Mouse (Mus musculus): ENCODE data around the gene Rnf217.
A peak's percentile ranks its signal among the peaks of the same experiment; 100 is the strongest.

Rnf217 gene

DNA sequence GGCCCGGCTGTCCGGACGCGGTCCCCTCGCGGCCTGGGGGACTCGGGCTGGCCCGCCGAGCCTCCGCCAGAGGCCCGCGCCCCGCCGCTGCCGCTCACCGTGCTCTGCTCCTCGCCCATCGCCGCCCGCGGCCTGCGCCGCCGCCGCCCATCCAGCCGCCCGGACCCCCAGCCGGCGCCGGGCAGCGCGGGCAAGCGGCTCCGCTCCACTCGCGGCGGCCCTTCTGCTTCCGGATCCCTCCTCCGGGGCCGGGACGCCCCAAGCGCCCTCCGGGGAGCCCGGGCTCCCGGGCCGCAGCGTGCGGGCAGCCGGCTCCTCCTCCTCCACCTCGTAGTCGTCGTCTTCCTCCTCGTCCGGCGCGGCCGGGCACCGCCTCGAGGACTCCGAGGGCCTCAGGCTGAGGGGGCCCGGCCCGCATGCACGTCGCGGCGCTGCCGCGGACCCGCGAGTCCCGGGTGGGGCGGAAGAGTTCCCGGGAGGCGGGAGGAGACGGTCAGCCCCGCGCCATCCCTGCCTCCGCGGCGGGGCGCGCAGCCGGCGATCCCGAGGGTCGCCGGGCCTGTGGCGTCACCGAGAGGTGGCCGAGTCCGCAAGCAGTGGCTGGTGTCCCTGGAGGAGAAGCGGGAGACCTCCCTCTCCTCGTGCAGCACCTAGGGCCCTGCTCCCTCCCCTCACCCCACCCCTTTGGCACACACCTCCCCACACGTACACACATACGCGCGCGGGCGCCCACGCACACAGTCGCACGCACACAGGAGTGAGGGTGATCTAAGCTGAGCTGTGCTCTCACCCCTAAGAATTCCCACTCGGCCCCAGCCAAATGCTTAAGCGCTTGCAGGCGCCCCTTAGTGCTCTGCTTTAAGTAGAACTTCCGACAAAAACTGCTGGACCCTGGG lies at the start of gene Rnf217:
Gene Rnf217 (minus strand): TSS at position 119 of the 896 bp plus-strand sequence.
- DNase-seq (ENCODE audit: low spot score in 2 of 2) = peak; percentile 44 to 60

DNA sequence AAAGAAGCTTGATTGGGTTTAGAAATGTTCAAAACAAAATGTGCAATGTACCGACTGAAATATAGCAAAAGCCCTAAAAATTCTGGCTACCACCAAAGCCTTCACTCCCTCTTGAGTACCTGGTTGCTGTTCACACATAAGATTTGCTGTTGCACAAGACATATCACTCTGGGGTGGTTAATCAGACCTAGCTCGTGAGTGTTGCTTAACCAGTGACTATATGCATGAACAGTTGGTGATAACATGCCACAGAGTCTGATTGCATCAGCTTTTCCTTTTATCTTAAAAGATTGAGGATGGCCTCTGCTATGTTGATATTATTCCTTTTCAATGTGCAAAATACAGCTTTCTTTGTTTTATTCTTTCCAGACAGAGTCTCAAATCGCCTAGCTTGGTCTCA lies 38.3 kb upstream of the Rnf217 start:
- DNase-seq (ENCODE audit: low spot score in 2 of 2) = no peak

DNA sequence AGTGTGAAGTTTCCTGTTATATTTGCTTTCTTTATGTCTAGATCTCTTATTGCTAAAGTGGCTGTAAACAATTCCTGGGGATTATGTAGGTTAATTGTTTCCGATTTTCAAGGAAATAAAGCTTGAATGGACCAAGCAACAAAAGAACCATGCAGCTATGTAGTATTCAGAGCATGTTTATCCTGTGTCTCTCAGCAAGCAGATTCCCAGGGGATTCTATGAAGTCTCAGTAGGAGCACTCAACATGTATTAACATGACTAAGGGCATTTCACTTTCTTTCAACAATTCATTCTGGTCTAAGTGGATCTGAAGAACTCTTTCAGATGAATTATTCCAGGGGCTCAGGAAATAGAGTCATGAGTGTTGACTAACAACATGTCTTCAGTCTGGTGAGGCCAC lies 37.1 kb upstream of the Rnf217 start:
- no peak for DNase-seq (ENCODE audit: low spot score in 2 of 2)

DNA sequence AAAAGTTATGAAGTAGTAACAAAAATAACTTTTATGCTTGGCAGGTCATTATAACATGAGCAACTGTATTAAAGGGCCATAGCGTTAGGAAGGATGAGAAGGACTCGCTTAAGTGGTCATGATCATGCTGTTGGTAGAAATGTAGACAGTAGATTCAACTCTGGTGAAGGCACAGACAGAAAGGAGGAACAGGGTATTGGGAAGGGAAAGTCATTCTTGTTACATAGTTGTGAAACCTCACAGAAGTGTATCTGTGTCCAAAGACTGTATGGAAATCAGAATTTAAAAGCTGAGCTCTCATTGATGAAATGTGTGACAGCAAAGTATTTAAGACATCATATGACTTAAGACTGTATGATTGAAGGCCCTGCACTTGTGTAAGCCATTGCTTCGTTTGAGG lies 26.1 kb upstream of the Rnf217 start:
- no peak for DNase-seq (ENCODE audit: low spot score in 2 of 2)

DNA sequence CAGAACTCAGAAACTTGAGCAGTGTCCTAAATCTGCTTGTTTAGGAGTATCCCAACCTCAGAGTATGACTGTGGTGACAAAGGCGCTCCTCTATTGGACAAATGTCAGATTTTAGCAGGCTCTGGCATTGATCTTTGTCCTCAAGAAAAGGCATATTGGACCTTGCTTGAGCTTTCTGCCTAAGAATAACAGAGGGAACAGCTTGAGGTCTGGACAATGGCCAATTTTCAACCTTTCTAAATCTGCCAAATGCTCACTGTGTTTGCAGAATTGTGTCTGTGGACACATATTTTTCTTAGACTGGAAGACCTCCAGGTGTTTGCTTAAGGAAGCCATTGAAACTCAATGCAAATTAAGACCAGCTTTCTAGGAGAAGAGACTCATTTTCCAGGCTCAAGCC lies 23.0 kb upstream of the Rnf217 start:
- DNase-seq (ENCODE audit: low spot score in 2 of 2) = peak in 1 of 2 experiments; percentile 23

DNA sequence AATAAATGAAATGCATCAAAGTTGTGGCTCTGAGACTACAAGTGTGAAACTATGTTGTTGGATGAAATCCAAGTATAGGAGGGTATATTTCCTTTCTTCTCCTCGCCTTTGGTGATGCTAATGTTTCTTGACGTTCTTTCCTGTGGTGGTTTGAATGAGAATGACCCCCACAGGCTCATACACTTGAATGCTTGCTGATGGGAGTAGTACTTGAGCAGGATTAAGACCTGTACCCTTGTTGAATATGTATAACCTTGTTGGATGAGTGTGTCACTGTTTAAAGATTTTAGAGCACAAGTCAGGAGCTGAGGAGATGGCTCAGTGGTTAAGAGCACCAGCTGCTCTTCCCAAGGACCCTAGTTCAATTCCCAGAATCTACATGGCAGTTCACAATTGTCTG lies 6.4 kb upstream of the Rnf217 start:
- no peak for DNase-seq (ENCODE audit: low spot score in 2 of 2)

DNA sequence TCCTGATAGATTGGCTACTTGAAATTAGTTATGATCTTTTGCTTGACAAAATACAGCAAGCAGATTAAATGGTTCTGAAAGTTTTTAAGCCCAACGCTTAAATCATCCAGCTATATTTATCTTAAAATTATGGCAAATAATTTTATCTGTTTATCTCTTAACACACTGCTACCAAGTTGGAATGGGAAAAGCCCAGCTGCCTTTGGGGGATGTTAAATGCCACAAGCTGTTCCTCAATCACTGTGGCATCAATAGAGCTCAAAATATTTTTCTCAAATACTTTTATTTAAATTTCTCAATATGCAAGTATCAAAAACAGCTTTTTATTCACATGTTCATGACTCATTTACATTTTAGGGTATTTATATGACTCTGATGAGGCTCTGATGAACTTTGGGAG lies 5.1 kb upstream of the Rnf217 start:
- no peak for DNase-seq (ENCODE audit: low spot score in 2 of 2)

DNA sequence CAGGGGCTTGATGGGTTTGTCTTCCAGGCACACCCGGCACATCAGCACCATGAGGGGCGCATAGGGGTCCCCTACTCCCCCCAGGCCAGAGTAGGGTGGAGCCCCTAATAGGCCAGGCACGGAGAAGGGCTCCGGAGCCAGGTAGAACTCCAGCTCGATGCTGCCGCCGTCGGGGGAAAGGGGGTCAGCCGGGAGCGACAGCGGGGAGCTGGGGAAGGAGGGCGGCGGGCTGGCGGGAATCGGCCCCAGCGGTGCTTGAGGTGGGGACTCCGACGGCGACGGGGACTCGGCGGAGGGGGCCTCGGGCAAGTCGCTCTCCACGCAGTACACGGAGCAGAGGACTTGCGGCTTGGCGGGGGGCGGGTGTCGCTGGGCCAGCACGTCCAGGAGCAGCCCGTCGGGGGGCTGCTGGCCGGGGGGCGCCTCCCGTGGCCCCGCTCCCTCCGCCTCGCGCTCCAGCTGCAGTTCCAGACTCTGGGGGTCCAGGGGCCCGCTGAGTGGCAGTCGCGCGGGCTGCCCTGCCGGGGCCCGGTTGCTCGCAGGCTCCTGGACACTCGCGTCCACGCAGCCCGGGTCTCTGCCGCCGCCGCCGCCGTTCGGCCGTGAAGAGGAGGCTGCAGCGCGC lies 431 bp downstream of the Rnf217 start:
- DNase-seq (ENCODE audit: low spot score in 2 of 2) = peak; percentile 24 to 50

DNA sequence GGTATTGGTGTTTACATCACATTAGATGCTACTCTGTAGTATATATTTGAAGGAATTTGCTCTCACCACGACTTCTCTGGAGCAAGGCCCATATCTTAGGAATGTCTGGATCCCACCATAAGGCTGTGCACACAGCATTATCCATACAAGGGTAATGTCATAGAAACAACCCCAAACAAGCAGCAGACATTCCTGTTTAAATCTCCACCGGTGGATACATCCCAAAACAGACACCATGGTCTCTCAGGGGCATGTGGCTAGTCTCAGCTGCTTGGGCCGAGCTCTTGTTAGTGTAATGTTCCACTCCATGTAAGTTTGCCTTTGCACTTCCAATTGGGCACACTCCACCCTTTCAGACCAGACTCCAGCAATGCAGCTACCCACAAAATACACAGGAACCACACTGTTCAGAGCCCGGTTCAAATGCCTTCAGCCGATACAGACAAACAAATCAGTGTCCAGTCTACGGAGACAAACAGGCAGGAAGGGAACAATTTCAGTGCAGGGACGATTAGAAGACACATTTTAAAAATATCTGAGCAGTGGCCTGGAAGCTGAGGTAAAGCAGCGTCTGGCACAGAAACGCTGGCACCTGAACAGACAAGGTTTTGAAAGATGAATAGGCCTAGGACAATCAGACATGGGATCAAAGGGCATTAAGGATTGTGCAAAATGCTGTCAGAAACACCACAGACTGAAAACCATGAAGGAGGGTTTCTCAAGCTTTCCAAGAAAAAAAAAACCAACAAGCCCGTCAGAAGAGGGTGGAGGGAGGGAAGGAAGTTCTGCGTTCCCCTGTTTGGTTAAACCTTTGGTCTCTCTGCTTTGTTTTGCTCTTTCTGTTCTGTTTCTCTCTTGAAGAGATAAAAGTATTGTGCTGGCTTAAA lies 1.8 kb downstream of the Rnf217 start:
- no peak for DNase-seq (ENCODE audit: low spot score in 2 of 2)

DNA sequence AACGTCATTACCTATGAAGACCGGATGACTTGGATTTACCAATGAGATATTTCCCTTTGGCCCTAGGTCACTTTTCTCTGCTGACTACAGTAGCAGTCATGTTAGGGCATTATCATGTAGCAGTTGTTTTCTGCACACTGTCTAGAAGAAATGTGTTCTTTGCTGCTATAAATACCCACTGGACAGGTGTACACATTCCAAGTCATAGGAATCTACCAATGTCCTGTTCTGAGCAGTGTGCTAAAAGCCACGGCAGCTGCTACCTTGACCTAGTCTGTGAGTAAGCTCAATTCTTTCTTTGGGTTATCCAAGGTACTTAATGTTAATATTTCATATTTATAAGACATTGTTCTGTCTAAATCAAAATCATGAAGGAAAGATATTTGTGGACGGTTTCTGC lies 5.1 kb downstream of the Rnf217 start:
- DNase-seq (ENCODE audit: low spot score in 2 of 2) = no peak

DNA sequence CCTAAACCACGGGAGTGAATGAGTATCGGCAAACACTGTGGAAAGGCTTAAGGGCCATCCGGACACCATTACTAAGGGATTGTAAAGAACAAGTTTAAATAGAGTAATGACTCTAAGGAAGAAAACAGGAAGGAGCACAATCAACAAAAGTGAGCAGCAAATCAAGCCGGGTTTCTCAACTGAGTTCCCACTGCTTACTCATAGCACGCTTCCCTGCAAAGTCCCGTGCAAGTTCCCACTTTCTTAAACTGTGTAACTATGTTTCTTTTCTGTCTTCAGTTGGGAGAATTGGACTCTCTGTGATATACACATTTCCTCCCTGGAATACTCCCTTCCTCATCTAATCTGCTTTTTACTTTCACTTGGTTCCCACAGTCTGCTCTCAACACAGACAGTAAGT lies 8.9 kb downstream of the Rnf217 start:
- no peak for DNase-seq (ENCODE audit: low spot score in 2 of 2)

DNA sequence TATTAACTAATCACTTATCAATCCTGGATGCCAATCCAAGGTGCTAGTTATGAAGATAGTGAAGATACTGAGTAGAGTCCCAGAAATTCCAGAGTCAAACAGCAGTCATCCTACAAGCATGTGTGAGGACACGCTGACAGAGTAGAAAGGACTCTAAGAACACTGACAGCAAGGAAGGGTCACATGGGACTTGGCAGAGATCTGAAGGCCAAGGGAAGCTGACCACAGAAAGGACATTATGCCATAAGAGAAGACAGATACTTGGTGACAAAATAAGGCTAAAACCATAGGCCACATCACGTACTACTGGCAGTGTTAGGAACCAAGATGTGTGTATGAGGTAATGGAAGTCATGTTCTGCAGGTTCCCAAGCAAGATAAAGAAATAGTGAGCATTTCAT lies 11.1 kb downstream of the Rnf217 start:
- no peak for DNase-seq (ENCODE audit: low spot score in 2 of 2)

DNA sequence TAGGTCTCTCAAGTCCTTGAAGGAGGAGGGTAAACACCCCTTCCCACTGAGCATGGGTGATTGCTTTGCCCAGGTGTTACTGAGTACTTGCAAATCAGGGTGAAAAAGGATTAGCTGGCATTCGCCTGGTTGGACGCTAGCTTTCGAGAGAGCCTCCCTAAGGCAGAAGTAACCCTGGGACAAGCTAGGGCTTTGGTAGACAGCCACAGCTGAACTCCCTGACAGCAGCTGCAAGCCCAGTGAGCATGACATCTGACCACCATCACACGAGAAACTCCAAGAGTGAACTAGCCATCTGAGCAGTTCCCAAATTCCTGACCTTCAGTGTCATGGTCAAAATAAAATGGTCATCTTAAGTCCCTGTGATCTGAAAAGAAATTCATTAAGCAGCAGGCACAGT lies 12.2 kb downstream of the Rnf217 start:
- DNase-seq (ENCODE audit: low spot score in 2 of 2) = no peak

DNA sequence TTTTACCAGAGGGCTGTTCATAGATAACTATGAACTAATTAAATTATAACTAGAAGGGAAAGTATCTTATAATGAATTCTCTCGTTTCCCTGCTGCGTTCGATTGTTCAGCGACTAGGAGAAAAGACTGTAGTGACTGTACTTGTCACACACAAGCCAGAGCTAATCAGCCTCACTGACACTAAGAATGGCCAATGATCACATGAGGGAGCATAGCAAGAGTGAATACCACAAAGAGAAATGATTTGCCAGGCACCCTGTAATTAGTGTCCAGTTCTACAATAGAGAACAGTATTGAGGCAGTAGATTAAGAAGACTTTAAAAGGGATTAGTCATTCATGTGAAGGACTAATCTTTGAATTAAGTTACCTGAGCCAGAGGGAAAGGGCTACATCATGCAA lies 13.7 kb downstream of the Rnf217 start:
- DNase-seq (ENCODE audit: low spot score in 2 of 2) = no peak

DNA sequence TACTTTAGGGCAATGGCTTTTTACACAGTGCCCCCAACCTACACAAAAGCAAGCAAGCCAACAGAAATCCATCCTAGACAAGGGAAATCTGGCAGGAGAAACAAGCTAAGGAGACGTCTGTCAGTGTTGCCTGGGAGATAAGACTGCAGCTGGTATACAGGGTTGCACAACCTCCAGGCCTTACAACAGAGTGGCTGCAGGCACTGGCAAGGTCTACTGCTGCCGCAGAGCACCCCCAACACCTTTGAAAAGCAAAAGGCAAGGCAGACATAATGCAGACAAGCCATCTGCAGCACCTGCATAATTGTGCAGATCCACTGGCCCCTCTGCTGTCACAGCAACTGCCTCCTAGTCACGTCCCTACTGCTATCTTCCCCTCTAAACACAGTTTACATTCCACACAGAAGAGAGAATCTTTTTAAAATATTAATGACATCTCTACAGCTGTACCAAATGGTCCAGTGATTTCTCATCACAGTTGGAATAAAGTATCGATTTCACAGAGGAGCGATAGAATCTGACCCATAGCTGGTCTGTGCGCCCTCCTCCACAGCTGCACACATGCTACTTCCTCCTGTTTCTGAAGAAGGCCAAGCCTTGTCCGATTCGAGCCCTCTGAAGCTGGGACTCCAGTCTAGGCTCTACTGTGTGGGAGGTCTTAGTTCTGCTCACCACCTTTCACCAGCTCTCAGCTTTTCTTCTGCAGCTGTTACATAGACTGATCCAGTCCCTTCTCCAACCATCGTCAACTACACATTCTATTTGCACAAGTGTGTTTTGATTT lies 16.1 kb downstream of the Rnf217 start:
- DNase-seq (ENCODE audit: low spot score in 2 of 2) = no peak

DNA sequence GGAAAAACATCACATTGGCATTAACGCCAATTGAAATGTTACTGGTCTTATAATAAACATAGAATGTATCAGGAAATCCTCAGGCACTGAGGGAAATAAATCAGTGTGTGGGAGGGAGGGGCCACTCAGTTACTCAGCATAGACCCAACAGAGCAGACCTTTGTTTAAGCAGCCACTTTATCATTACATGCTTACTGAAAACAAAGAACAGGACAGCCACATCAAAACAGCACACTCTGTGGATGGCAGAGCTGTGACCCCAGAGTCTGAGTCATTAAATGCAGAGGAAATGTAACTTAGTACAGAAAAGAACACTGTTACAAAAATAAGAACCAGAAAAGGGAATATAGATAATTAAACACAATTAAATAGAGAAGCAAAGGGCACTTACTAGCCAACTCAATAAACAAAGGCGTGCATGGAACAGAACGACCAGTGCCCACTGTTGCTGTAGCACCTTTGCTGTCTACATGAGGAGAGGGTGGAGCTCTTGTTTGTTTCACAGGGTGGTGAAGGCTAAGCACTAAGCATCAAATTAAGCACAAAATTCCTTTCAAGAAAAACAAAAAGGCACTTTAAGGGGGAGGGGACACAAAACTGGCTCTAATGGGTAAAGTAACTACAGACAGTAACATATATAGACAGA lies 16.8 kb downstream of the Rnf217 start:
- DNase-seq (ENCODE audit: low spot score in 2 of 2) = no peak

DNA sequence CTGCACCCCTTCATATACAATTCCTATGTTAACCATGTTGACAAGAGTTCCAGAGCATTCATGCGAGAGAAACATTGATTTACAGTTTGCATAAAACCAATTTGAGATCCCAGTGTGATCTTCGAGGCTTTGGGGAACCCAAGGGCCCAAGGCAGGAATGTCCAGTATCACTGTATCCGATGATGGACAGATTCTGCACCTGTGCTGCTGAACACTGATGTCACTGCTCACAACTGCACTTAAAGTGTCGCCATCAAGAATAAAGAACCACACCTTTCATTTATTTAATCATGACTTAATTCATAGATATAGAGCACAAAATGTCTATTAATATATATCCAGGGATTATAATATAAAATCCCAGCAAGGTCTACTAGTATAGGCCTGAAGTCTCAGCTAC lies 28.3 kb downstream of the Rnf217 start:
- DNase-seq (ENCODE audit: low spot score in 2 of 2) = no peak

DNA sequence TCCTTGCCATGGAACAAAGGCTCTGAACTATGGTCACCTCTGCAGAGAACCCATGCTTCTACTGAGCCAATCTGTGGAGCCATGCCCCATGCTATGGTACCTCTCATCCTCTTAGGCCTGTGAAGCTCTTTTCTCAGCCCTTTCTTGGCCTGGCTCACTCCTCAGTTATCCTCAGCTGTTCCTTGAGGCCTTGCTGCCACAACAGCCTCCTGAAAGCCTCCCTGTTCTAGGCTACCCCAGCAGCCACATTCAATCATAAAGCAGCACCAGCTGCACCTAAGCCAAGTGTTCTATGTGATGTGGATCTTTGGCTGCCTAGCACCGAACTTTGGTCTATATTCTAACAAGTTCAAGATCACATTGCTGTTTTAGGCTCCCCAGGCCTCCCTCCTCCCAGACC lies 28.9 kb downstream of the Rnf217 start:
- DNase-seq (ENCODE audit: low spot score in 2 of 2) = no peak

DNA sequence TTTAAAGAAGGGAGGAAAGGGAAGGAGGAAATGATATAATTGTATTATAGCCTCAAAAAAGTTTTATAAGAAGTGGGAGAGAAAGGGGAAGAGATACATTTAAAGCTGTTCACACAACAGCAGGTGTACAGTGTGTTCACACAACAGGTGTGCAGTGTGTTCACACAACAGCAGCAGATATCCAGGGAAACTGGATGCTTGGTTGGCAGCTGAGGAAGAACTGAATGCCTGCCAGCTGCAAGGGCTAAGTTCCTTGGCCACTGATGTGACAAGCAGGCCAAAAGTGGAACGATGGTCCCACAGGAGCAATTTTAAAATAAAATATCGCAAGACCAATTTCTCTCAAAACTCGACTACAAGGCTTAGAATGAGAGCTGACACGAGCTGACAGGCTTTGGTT lies 35.7 kb downstream of the Rnf217 start:
- no peak for DNase-seq (ENCODE audit: low spot score in 2 of 2)

DNA sequence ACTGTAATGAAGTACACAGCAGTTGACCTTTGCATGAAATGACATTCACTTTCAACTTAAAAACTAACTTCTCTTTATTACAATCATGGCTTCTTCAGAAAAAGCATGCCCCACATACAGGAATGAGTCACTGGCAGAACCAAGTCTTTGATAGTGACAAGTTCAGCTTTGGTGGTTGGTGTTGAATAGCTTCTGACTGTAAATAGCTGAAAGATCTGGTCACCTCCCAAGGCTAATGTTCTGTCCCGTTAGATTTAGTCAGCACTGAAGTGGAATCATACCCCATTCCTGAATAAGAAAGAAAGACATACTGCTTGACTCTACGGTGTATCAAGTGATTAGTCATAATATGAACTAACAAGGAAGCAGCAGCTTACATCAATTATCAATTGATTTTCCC lies 51.7 kb downstream of the Rnf217 start:
- no peak for DNase-seq (ENCODE audit: low spot score in 2 of 2)

DNA sequence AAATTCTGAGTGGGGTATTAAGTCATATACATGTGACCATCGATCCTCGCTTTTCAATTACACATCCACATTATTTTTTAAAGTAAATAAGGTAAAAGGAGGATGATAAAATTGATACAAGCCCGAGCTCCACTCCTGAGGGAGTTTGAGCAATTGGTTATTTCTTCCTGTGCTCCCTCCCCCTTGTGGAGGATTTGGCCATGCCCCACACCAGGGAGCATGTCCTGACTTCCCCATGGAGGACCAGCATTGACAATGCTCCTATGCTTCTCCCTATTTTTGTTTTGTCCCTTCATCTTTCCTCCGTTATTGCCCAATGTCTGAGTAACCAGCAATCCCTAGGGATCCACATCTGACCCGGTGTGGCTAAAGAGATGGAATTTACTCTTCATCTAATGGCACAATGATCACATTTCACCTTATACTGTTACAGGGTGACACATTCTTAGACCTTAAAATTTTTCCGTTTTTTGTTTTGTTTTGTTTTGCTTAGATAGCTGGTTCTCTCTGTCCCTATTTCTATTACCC lies 53.5 kb downstream of the Rnf217 start:
- DNase-seq (ENCODE audit: low spot score in 2 of 2) = no peak

All from cerebellum, postnatal 4 days (tissue).